21 mouse cellular contexts compared by ENCODE assay signal in genomic region chr14:8727364-8727763, GRCm38 (mm10).
"Had no signal": no experiment of that assay in that cellular context is flagged by ENCODE, and none has a peak within 500 bp of the region (broad histone marks: within the 10 kb centered on the region; RNA-seq: fewer than 3 reads in every experiment).

No protein-coding gene starts in this region.

- H3K4me3 ChIP-seq: limb, embryonic 12.5 days; limb, embryonic 15.5 days; megakaryocyte, embryonic 14.5 days; midbrain, embryonic 10.5 days; midbrain, embryonic 13.5 days; myocyte; neural tube, embryonic 13.5 days had no signal

- H3K9me3 ChIP-seq: limb, embryonic 12.5 days; limb, embryonic 15.5 days; midbrain, embryonic 10.5 days; midbrain, embryonic 13.5 days; neural tube, embryonic 13.5 days had no signal

- H3K27me3 ChIP-seq: limb, embryonic 12.5 days; limb, embryonic 15.5 days; megakaryocyte, embryonic 14.5 days; midbrain, embryonic 13.5 days; neural tube, embryonic 13.5 days had no signal

- DNase-seq: kidney, postnatal 10 days; left cerebral cortex, postnatal 4 days; liver, postnatal 0 days; lung, embryonic 14.5 days; lung, postnatal 36 days; retina, postnatal 1 day; right cerebral cortex, postnatal 25 days; thymus, adult 2 months; thymus, postnatal 14 days; thymus, postnatal 4 days had no signal

- H3K4me1 ChIP-seq: limb, embryonic 12.5 days; limb, embryonic 15.5 days; megakaryocyte, embryonic 14.5 days; midbrain, embryonic 10.5 days; midbrain, embryonic 13.5 days; neural tube, embryonic 13.5 days had no signal

- H3K4me2 ChIP-seq: limb, embryonic 12.5 days; limb, embryonic 15.5 days; liver, embryonic 11.5 days; lung, embryonic 14.5 days; midbrain, embryonic 13.5 days; neural tube, embryonic 13.5 days had no signal

- H3K36me3 ChIP-seq: limb, embryonic 12.5 days; limb, embryonic 15.5 days; midbrain, embryonic 10.5 days; midbrain, embryonic 13.5 days; neural tube, embryonic 13.5 days had no signal

- H3K27ac ChIP-seq: limb, embryonic 12.5 days; limb, embryonic 15.5 days; liver, embryonic 14.5 days; midbrain, embryonic 10.5 days; midbrain, embryonic 13.5 days; neural tube, embryonic 13.5 days had no signal

- H3K9ac ChIP-seq: limb, embryonic 12.5 days; limb, embryonic 15.5 days; liver, embryonic 14.5 days; liver, postnatal 0 days; lung, embryonic 14.5 days; midbrain, embryonic 13.5 days; neural tube, embryonic 13.5 days had no signal

- ATAC-seq: liver, postnatal 0 days; lung, postnatal 0 days; midbrain, embryonic 13.5 days; midbrain, embryonic 16.5 days had no signal
